Mouse (Mus musculus): ENCODE results near the gene 2010111I01Rik. TPM values are rescaled to one million over a fixed set of nuclear protein-coding genes. Genes with fewer than 3 reads are reported as not detected.

The 2010111I01Rik gene
- polyA plus RNA-seq, 1 experiment from 2014 or later = 34.6 TPM

- no peak for DNase-seq (ENCODE audit: low spot score)
- Histone ChIP-seq H3K36me3 (peaks cover 48% of the 10 kb centered on the region), H3K27ac (no peak overlapping the region), H3K27me3 (ENCODE audit: insufficient read depth, poor library complexity, severe bottlenecking) (peaks cover 47% of the 10 kb centered on the region), H3K4me3 (no peak overlapping the region), H3K9me3 (no peaks in the 10 kb centered on the region), H3K4me1 (replicated peaks) (peaks cover 16% of the 10 kb centered on the region)
- 91% methylated on average over 3 of the region's 3 CpGs for WGBS
These were observed 320.1 kb downstream of the 2010111I01Rik start for GRCm38 (mm10) chr13:63284748-63285147.

- no peak for DNase-seq (ENCODE audit: low spot score)
- H3K27me3 ChIP-seq (ENCODE audit: insufficient read depth, poor library complexity, severe bottlenecking) = peaks cover 55% of the 10 kb centered on the region
- no peak overlapping the region for H3K4me3 ChIP-seq
- no peaks in the 10 kb centered on the region for H3K9me3 ChIP-seq
- H3K4me1 ChIP-seq (replicated peaks) = no peaks in the 10 kb centered on the region; the same call in 1 of the 2 replicates
- 91% methylated on average over 11 of the region's 11 CpGs for WGBS
- H3K36me3 ChIP-seq = peaks cover 57% of the 10 kb centered on the region
- H3K27ac ChIP-seq = no peak overlapping the region
These were observed 321.9 kb downstream of the 2010111I01Rik start for GRCm38 (mm10) chr13:63286483-63287102.

- Histone ChIP-seq H3K27ac (no peak overlapping the region), H3K27me3 (ENCODE audit: insufficient read depth, poor library complexity, severe bottlenecking) (peaks cover 62% of the 10 kb centered on the region), H3K36me3 (peaks cover 41% of the 10 kb centered on the region), H3K9me3 (no peaks in the 10 kb centered on the region), H3K4me1 (replicated peaks) (peaks cover 11% of the 10 kb centered on the region), H3K4me3 (no peak overlapping the region)
- 73% methylated on average over 4 of the region's 4 CpGs for WGBS
- no peak for DNase-seq (ENCODE audit: low spot score)
These were observed 324.5 kb downstream of the 2010111I01Rik start for GRCm38 (mm10) chr13:63289152-63289551.

GRCm38 (mm10) chr13:63289687-63290086, 325.0 kb downstream of the 2010111I01Rik start:
- no peak overlapping the region for H3K4me3 ChIP-seq
- peaks cover 17% of the 10 kb centered on the region for H3K4me1 ChIP-seq (replicated peaks)
- no peaks in the 10 kb centered on the region for H3K9me3 ChIP-seq
- WGBS = 82% methylated on average over 5 of the region's 5 CpGs
- peaks cover 62% of the 10 kb centered on the region for H3K27me3 ChIP-seq (ENCODE audit: insufficient read depth, poor library complexity, severe bottlenecking)
- H3K36me3 ChIP-seq = peaks cover 41% of the 10 kb centered on the region
- no peak for DNase-seq (ENCODE audit: low spot score)
- no peak overlapping the region for H3K27ac ChIP-seq

- no peak for DNase-seq (ENCODE audit: low spot score)
- Histone ChIP-seq H3K27me3 (ENCODE audit: insufficient read depth, poor library complexity, severe bottlenecking) (peaks cover 62% of the 10 kb centered on the region), H3K4me1 (replicated peaks) (peaks cover 21% of the 10 kb centered on the region), H3K27ac (no peak overlapping the region), H3K36me3 (peaks cover 41% of the 10 kb centered on the region), H3K9me3 (no peaks in the 10 kb centered on the region), H3K4me3 (no peak overlapping the region)
- 91% methylated on average over 4 of the region's 4 CpGs for WGBS
These were observed 325.4 kb downstream of the 2010111I01Rik start for GRCm38 (mm10) chr13:63290126-63290525.

GRCm38 (mm10) chr13:63291016-63291415, 326.3 kb downstream of the 2010111I01Rik start:
- Histone ChIP-seq H3K27ac (no peak overlapping the region), H3K36me3 (peaks cover 35% of the 10 kb centered on the region), H3K4me3 (no peak overlapping the region), H3K4me1 (replicated peaks) (peaks cover 28% of the 10 kb centered on the region), H3K27me3 (ENCODE audit: insufficient read depth, poor library complexity, severe bottlenecking) (peaks cover 70% of the 10 kb centered on the region), H3K9me3 (no peaks in the 10 kb centered on the region)
- WGBS = 92% methylated on average over 6 of the region's 6 CpGs
- DNase-seq (ENCODE audit: low spot score) = no peak

- Histone ChIP-seq H3K4me3 (no peak overlapping the region), H3K27me3 (ENCODE audit: insufficient read depth, poor library complexity, severe bottlenecking) (peaks cover 83% of the 10 kb centered on the region), H3K36me3 (peaks cover 34% of the 10 kb centered on the region), H3K27ac (peak overlapping the region; percentile 4; the same call in 1 of the 2 replicates), H3K4me1 (replicated peaks) (peaks cover 33% of the 10 kb centered on the region), H3K9me3 (no peaks in the 10 kb centered on the region)
- WGBS = 28% methylated on average over 3 of the region's 3 CpGs
- no peak for DNase-seq (ENCODE audit: low spot score)
These were observed 329.0 kb downstream of the 2010111I01Rik start for GRCm38 (mm10) chr13:63293647-63294046.

- no peak overlapping the region; the same call in 1 of the 2 replicates for H3K4me3 ChIP-seq
- H3K27ac ChIP-seq = peak overlapping the region; percentile 4
These were observed 329.9 kb downstream of the 2010111I01Rik start for GRCm38 (mm10) chr13:63294359-63295193.

GRCm38 (mm10) chr13:63296300-63296699, 331.6 kb downstream of the 2010111I01Rik start:
- WGBS = 91% methylated on average over 11 of the region's 11 CpGs
- DNase-seq (ENCODE audit: low spot score) = no peak
- H3K27me3 ChIP-seq (ENCODE audit: insufficient read depth, poor library complexity, severe bottlenecking) = peaks cover 71% of the 10 kb centered on the region
- H3K9me3 ChIP-seq = no peaks in the 10 kb centered on the region
- H3K4me1 ChIP-seq (replicated peaks) = peaks cover 47% of the 10 kb centered on the region
- no peak overlapping the region for H3K27ac ChIP-seq
- H3K36me3 ChIP-seq = peaks cover 45% of the 10 kb centered on the region
- H3K4me3 ChIP-seq = no peak overlapping the region

More at GRCm38 (mm10) chr13:63294359-63295193, 329.9 kb downstream of the 2010111I01Rik start:
- Histone ChIP-seq H3K36me3 (peaks cover 37% of the 10 kb centered on the region), H3K27me3 (ENCODE audit: insufficient read depth, poor library complexity, severe bottlenecking) (peaks cover 79% of the 10 kb centered on the region), H3K9me3 (no peaks in the 10 kb centered on the region), H3K4me1 (replicated peaks) (peaks cover 33% of the 10 kb centered on the region)
- 23% methylated on average over 15 of the region's 15 CpGs for WGBS
- peak; percentile 71 for DNase-seq (ENCODE audit: low spot score)

- peaks cover 52% of the 10 kb centered on the region for H3K36me3 ChIP-seq
- peaks cover 64% of the 10 kb centered on the region for H3K27me3 ChIP-seq (ENCODE audit: insufficient read depth, poor library complexity, severe bottlenecking)
- H3K4me1 ChIP-seq (replicated peaks) = peaks cover 54% of the 10 kb centered on the region
- no peak overlapping the region for H3K27ac ChIP-seq
- no peaks in the 10 kb centered on the region for H3K9me3 ChIP-seq
- no peak for DNase-seq (ENCODE audit: low spot score)
- 91% methylated on average over 2 of the region's 2 CpGs for WGBS
- H3K4me3 ChIP-seq = no peak overlapping the region
These were observed 332.3 kb downstream of the 2010111I01Rik start for GRCm38 (mm10) chr13:63297003-63297402.

- Histone ChIP-seq H3K4me3 (no peak overlapping the region), H3K36me3 (peaks cover 61% of the 10 kb centered on the region), H3K9me3 (no peaks in the 10 kb centered on the region), H3K27ac (no peak overlapping the region), H3K4me1 (replicated peaks) (peaks cover 52% of the 10 kb centered on the region), H3K27me3 (ENCODE audit: insufficient read depth, poor library complexity, severe bottlenecking) (peaks cover 55% of the 10 kb centered on the region)
- DNase-seq (ENCODE audit: low spot score) = no peak
- 92% methylated on average over 3 of the region's 3 CpGs for WGBS
These were observed 333.2 kb downstream of the 2010111I01Rik start for GRCm38 (mm10) chr13:63297933-63298332.

GRCm38 (mm10) chr13:63298931-63299330, 334.2 kb downstream of the 2010111I01Rik start:
- H3K27me3 ChIP-seq (ENCODE audit: insufficient read depth, poor library complexity, severe bottlenecking) = peaks cover 48% of the 10 kb centered on the region

GRCm38 (mm10) chr13:63300929-63301328, 336.2 kb downstream of the 2010111I01Rik start:
- no peak overlapping the region for H3K27ac ChIP-seq
- no peak overlapping the region for H3K4me3 ChIP-seq
- H3K4me1 ChIP-seq (replicated peaks) = peaks cover 42% of the 10 kb centered on the region
- WGBS = 88% methylated on average over 7 of the region's 7 CpGs
- DNase-seq (ENCODE audit: low spot score) = no peak
- no peaks in the 10 kb centered on the region for H3K9me3 ChIP-seq
- peaks cover 41% of the 10 kb centered on the region for H3K27me3 ChIP-seq (ENCODE audit: insufficient read depth, poor library complexity, severe bottlenecking)
- peaks cover 84% of the 10 kb centered on the region for H3K36me3 ChIP-seq

More at GRCm38 (mm10) chr13:63298931-63299330, 334.2 kb downstream of the 2010111I01Rik start:
- no peak overlapping the region for H3K4me3 ChIP-seq
- H3K36me3 ChIP-seq = peaks cover 71% of the 10 kb centered on the region
- peaks cover 45% of the 10 kb centered on the region for H3K4me1 ChIP-seq (replicated peaks)
- H3K27ac ChIP-seq = no peak overlapping the region
- 92% methylated on average over 5 of the region's 5 CpGs for WGBS
- H3K9me3 ChIP-seq = no peaks in the 10 kb centered on the region
- DNase-seq (ENCODE audit: low spot score) = no peak

Measured in hindbrain, embryonic 10.5 days (tissue).